Mouse (Mus musculus) right cerebral cortex, postnatal 10 days (tissue): ENCODE data around the gene Vmn1r37.
"Not testable (repeated sequence)": the region's sequence is repeated elsewhere in the genome, so short reads cannot be mapped to it uniquely, and the experiment has no call there.

Source experiments
- DNase-seq, 2 experiments: peaks; one replicate each; pipeline ENCODE4 v3.0.0; 2021; ENCODE audit warnings: low spot score in 2 of 2

Gene Vmn1r37

GRCm38 (mm10) chr6:66729082-66729481 is at the start of gene Vmn1r37:
Gene Vmn1r37 (plus strand): TSS chr6:66729382.
- DNase-seq = not testable (repeated sequence)

- DNase-seq = no peak
Observed at GRCm38 (mm10) chr6:66685806-66686205, 43.4 kb upstream of the Vmn1r37 start, which contains the start of gene Vmn1r35. Gene Vmn1r35 (minus strand): TSS chr6:66685906.

GRCm38 (mm10) chr6:66708901-66709300 is 20.3 kb upstream of the Vmn1r37 start:
- no peak for DNase-seq

- DNase-seq = no peak
Observed at GRCm38 (mm10) chr6:66713854-66714253, 15.3 kb upstream of the Vmn1r37 start.

- DNase-seq = not testable (repeated sequence)
Observed at GRCm38 (mm10) chr6:66719068-66719467, 10.1 kb upstream of the Vmn1r37 start, which contains the start of gene Vmn1r36. Gene Vmn1r36 (minus strand): TSS chr6:66719168.

- not testable (repeated sequence) for DNase-seq
Observed at GRCm38 (mm10) chr6:66782527-66782926, 53.3 kb downstream of the Vmn1r37 start, which contains the start of gene Vmn1r38. Gene Vmn1r38 (minus strand): TSS chr6:66782627.
